Mouse (Mus musculus): ENCODE measurements around the gene Ambra1.

Gene Ambra1

DNA sequence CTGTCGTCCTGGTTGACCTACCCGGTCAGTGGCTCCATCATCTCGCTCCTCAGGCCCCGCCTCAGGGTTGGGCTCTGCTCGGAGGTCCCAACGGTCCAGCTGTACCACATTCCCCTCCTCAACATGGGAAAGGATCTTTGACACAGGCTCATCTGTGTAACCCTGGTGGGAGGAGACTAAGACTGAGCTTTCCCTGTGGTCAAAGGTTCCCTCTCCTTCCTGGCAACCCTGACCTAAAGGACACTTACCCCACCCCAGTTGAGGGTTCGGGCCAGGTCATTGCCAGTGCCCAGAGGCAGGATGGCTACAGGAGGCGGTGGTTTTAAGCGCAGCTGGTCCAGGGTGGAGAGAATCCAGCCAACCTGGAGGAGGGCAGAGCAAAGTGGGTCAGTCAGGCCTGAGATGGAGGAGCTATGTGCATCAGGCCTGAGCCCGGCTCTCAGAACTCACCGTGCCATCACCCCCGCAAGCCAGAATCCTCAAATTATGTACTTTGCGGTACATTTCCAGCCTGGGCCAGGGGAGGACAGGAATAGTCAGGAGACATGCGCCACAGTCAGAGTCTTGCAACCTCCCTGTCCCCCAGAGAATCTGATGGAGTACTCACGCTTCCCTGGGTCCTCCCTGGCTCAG, 209.5 kb downstream of the Ambra1 start:
- no peak for DNase-seq

DNA sequence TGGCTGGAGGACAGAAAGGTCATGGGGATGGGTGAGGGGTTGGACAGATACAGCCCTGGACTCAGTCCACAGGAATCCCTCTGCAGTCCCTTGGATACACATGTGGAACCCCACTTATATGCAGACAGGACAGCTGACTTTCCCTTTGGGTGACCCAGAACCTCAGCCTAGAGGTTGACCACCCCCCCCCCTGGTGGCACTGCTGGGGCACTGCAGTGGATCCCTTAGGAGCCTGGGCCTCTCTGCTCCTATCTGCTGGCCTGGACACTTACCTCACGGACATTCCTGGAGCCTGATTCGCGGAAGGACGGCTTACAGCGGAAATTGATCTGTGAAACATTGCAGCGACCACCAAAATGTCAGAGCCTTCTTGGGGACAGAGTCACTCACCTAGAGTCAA, 212.4 kb downstream of the Ambra1 start:
- DNase-seq: no peak

DNA sequence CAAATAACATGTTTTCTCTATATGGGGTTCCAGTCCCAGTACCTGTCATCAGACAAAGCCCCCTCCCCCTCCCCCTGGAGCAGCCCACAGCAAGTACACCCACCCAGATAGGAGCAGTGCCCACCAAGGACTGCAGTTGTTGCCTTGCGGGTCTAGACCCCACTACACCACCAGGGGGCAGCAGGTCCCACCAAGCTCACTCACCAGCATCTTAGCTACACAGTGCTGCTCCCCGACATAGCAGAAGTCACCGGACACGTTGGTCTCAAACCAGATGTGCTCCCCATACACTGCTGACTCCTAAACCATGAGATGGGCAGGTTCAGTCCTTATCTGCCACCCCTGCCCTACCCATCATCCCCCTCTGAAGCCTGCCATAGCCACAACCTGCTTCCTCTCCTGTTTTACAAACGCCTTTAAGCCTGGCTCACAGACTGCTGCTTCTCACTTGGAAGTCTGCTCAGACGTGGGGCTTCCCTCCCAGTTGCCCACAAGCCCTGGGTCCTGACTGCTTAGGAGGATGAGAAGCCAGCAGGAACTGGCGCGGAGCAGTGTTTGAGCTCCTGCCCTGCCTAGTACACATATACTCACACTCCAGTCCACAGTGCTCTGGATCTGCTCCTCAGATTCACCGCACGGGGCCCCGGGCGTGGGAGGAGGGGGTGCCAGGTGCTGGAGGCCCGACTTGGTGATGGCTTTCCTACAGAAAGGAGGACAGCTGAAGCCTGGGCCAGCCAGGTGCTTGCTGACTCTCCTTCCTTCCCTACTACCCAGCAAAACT, 214.4 kb downstream of the Ambra1 start:
- DNase-seq: peak; percentile 94

DNA sequence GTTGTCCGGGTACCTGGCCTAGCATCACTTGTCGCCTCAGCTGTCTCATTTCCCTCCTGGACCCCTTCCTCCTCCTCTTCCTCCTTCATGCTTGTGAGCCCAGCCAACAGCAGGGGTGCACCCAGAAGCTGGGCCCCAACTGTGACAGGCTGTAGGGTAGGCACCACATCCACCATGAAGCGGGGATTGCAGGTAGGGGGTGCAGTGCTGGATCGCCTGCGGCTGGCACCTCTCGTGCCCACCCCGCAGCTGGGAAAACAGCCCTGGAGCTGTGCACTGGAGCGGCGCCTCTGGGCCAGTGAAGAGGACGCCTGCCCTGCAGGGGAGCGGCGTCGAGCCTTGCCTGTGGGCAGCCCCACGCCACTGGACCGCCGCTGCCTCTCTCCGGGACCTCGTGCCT, 215.5 kb downstream of the Ambra1 start, which contains the start of gene Gm9821:
Gene Gm9821 (plus strand): TSS at position 221 of the 400 bp plus-strand sequence.
- peak; percentile 50 for DNase-seq

DNA sequence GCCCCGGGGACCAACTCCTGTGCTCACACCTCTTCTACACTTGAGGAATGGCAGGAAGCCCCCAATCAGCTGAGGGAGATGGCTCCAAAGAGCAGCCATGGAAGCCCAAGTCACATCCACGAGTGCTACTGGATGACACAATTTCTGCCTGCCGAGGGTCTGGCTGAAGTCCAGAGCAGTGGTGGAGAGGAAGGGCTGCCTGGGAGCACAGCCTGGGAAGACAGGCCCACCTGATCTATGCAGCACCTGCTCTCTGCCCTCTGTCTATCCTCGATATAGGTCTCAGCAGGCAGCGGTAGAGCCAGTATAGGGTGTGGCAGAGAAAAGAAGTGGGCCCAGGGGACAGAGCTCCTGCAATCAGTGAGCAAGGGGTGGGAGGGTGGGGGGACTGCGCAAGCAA, 216.9 kb downstream of the Ambra1 start:
- DNase-seq: no peak

DNA sequence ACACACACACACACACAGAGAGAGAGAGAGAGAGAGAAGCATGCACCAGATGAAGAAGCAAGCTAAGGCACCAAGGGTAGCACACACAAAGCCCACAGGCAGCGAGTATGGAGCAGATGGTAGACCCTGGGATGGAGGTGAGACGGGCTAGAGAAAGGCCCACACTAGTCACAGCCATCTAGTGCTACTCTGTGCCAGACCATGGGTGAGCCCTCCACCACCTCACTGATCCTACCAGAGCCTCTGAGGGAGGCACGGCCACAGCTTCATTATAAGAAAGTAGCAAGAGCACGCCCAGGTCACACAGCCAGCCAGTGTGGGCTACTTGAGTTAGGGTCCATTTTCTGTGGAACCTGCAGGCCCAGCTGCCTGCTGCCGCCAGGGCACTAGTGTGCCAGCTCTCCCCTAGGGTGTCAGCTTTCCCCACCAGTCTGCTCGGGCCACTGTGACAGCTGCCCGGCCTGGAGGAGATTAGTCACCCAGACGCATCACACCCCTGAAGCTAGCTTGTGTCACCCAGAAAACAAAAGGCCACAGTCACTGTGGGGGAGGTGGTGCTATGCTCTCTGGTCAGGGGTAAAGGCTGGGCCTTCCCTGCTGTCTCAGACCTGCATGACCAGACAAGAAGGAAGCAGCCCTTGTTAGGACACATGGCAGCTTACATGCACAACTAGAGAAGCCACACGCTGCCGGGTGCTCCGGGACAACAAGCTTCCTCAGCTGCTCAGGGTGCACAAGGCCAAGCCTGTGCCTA, 217.6 kb downstream of the Ambra1 start:
- no peak for DNase-seq

DNA sequence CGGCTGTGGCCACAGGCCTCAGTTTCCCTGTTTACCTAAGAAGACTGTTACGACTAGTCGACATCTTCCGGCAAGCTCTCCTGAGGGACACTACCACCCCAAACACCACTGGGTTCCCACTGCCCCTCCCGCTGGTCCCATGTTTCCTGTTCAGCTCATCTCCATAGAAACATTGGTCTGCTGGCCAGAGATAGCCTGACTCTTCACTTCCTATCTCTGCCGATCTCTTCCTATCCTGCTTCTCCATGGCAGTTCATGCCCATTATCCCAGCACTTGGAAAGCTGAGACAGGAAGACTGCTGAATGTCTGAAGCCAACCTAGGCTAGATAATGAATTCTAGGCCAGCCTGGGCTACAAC, 218.2 kb downstream of the Ambra1 start:
- no peak for DNase-seq

DNA sequence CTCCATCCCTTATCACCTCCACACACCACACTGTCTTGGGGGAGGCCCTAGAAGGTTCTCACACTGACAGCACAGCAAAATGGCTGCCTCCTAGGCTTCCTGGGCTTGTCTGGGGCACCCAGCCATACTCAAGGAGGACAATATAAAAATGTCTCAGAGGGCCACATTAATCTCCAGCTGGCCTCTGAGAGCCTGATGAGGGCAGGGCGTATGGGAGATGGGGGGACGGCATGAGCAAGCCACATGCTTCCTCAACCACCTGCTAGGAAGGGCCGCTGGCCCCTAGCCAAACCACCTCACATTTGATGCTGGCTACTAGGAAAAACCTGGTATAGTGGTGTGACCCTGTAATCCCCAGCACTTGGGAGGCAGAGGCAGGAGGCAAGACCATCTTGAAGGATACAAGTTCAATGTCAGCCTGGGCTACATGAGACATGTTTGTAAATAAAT, 218.9 kb downstream of the Ambra1 start:
- no peak for DNase-seq

DNA sequence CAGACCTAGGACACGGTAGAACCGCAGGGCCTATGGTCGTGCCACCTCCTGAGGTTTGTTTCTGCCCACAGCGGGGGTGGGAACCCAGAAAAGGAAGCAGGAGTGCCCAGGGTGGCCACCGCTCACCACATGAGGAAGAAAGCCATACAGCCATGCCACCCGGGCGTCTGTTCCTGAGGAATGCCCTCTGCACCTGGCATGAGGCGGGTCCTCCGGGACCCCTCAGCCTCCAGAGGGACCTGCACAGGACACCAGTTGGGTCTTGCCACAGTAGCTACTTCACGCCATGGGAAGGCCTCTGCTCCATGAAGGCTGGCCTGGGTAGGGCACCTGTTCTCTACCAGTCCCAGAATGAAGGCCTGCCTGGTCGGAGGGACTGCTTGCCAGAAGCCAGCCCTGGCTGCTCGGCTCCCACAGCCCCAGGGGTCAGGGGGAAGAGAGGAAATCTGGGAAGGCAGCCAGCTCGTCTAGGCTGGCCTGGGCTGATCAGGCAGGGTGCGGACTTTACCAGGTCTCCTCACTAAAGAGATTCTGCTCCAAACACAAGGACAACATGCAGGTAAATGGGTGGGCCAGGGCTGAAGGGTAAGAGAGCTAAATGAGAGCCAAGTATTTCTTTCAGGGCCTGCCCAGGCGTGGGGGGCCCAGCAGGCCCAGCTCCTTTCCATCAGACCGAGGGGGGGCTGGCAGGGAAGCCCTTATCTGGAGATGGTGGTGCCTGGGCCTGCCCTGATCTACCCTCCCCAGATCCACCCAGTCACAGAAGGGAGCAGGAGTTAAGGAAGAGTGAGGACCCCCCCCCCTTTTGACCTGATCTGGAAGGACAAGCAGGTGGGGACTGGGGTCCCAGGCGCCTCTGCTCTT, 219.7 kb downstream of the Ambra1 start:
- peak; percentile 63 for DNase-seq

DNA sequence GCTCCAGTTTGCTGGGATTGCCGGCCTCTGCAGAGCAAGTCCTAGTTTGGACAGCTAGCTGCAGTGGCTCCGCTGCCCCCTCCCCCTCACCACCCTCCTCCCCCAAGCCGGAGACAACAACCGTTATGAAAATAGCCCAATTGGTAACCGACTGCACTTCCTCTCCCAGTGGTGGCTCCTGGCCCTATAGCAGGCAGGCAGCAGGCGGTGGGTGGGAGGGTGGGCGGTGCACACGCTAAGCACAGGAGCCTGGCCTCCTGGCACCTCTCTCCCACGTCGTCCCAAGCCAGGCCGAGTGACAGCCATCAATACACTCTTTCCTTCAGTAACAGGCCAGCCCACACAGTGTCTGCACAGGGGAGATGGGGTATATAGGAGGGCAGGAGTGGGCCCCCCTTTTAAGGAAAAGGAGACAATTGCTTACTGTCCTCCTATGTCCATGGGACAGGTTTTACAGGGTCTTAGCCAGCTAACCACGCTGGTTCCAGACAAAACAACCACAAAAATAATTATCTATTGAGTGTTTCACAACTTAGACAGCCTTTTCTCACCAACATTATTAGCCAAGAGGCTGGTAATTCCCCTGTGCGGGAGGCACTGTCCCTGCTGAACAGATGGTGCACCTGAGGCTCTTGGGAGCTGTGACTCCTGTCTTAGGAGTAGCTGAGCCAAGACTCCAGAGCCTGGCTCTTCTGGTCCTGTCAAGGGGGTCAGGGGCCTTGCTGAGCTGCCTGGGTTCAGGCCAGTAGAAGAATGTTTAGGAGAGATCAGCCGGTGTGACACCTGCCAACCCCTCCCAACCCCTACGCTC, 220.5 kb downstream of the Ambra1 start:
- peak; percentile 76 for DNase-seq

DNA sequence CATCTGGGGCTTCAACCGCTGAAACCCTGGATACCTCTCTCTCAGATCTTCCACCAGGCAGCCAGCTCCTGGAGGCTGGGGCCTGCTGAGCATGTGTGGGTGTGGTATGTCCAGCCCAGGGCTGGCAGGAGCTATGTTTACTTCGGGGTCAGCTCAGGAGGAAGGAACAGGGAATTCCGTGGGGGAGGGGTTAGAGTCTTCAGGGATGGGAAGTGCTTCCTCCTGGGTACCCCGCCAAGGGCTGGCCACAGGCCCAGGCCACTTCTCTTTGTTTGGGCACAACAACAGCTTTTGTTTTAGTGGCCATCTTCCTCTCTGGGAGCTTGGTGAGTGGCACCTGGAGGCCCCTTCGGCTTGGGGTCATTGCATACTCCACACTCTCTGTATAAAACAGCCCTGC, 223.9 kb downstream of the Ambra1 start:
- DNase-seq: no peak

DNA sequence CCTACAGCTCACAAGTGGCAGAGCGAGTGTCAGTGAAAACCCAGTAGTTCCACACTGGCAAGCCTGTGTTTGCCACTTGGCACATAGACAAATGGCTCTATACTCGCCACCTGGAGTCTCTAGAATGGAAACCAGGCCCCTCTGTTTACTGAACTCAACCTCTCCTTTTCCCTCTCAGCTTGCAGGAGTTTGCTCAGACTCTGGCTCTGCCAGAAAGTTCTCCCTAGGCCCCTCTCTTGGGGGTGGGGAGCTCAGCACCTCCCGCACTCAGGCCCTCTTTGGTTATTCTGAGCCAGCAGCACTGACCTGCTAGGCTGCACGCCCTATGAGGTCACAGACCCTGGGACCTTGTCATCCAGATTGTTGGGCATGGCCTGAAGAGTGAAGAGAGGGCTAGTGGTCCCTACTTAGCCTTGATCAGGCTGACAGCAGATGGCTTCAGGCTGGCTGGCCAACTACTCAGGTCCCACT, 225.2 kb downstream of the Ambra1 start:
- peak; percentile 11 for DNase-seq

DNA sequence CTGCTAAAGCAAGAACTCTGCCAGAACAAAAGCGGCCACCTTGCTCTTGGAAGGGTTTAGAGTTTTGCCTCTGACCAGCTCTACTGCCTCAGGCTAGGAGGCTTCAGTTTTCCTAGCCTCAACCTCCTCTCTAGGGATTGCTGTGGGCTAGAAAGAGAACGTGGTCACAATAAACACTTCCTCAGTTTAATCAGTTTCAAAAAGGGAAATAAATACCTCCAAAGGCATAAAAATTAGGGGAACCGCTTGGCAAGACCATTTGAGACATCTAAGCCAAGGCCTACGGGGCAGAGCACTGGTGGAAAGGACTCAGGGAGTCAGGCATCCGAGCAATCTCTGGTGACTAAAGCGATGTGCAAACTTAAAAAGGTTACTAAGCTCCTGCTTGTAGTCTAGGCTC, 225.9 kb downstream of the Ambra1 start:
- DNase-seq: no peak

DNA sequence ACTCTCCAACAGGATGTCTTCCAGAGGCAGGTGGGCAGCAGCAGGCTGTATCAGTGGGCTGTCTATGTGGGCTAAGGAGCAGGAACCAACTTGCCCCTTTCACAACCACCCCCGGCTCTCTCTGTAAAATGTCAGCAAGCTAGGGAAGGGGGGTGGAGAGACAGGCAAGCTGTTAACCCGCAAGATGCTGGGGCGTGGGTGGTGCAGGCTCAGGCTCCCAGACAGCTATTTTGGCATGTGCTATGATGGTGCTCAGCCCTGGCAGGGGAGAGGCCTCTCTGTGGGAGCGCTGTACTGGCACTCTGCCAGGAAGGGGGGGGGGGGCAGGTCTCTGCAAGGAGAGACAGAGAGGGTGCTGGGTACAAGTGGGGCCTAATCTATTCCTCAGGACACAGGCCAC, 227.2 kb downstream of the Ambra1 start:
- DNase-seq: peak; percentile 80

DNA sequence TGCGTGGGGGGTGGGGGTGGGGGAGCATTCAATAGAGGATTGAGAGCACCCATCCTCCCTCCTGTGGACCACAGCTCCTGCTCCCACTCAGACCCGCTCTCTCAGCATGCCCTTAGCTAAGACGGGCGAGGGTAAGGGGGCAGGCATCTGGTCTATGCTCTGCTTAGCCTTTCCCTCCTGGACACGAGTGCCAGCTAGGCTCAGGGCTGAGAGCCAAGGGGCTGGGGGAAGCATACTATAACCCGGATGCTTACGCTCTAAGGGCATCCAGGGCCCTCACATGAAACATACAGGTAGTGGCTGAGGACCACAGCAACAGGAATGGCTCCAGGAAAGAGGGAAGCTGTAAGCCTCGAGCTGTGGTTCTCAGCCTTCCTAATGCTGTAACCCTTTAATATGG, 228.1 kb downstream of the Ambra1 start:
- DNase-seq: no peak

DNA sequence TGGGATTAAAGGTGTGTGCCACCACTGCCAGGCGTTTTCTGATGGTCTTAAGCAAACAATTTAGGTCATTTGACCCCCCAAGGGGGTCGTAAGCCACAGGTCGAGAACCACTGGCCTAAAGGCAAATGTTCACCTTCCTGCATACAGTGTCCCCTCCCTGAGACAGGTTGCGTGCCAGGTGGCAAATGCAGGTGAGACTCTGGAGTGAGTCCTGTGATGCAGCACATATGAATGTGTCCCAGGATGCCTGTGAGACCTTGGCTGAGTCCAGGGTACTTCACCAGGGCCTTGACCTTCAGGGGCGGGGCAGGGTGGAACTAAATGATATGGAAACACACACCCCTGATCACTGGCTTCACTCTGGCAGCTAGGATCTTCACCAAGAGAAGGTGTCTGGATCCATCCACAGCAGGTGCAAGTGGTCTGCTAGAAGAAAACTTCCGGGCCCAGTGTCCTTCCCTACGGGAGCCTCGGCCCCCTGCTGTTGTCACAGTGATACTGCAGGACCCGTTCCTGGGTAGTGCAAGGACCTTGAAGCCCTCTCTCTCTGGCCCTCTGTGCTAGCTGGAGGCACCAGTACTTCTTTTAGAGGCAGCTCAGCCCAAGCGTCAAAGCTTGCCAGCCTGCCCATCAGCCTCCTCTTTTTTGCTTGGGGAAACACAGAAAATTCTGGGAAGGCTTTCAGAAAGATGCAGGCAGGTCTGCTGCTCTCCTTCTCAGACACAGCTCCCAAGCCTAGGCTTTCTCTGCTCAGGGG, 228.9 kb downstream of the Ambra1 start:
- DNase-seq: peak; percentile 82

DNA sequence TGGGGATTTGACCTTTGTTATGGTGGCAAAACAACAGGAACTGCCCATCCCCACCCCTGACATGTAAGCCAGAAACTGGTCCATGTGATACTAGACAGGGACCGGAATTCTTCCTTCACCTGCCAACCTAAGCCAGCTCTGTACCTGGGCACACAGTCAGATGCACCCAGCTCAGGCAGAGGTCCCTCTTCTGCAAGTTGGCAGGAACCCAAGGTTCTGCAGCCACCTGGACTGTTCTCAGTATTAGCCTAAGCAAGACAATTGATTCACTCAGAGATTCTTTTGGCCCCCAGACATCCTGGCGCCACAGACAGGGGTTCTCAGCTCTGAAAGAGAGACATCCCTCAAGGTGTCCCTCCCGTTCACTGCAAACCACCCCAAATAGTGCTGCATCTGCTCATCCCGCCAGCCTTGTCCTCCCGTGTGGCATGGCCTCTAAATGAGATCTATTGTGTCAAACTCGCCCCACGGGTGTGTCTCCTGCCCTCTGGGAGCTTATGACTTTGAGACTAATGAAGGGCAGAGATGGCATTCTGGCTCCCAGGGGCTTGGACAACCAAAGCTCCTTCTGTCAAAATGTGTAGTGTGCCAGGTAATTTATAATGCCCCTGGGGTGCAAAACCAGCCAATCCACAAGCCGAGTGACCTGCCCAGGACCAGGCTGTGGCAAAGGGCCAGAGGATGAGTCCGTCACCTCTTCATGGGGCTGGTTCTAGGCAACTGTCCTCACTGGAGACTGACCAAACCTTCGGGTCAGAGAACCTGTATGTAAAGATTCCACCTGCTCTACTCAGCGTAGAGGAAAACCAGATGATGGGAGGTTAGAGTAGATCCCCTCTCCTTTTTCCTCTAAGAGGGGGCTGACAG, 229.8 kb downstream of the Ambra1 start:
- DNase-seq: no peak

DNA sequence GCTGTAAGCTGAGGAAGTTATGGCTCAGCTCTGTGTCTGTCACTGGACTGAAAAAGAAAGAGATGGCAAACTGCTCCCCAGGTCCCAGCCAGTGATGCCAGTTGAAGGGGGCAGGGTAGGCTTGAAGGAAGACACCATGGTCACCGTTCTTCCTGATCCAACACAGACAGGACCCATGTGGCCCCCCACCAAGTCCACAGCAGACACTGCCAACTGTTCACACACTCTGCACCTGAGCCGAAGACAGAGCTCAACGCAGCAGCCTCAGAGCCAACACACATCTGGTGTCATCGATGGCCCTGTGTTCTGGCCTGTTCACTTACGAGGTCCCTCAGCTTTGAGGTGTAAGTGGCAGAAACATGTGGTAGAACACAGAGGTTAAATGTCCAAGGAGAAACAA, 230.5 kb downstream of the Ambra1 start:
- no peak for DNase-seq

DNA sequence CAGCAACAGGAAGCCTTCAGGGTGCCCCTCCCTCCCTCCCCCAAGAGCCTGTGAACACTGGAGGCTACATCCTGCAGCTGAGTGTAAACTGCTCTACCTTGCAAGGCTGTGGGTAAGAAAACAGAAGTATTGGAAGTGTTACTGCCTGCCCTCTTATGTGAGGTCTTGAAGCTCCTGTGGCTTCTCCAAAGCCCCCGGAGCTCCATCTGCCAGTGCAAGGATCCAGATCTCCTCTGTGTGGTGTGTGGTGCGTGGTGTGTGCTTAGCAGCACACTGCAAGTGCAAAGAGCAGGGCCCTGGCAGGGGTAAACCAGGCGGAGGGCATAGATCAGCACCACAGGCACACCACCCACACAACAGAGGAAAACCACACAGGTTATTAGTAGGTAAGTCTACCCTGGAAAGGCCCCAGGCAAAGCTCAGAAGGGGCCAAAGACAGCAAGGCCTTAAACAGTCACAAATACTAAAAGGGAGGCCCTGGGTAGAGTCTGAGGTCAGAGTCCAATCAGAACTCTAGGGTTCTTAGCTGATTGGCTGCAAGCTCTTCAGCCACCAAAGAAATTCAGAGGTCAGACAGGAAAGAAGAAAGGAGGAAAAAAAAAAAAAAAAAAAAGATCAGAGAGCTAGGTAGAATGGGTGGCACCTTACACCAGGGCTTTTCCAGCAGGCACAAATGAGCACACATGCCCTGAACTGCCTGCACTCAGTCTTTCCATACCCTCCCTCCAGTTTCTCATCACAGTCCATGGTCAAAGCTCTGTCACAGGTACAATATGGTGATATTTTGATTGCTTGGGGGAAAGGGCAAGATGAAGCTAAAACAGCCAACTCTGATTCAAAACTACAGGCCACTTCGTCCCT, 232.2 kb downstream of the Ambra1 start:
- peak; percentile 58 for DNase-seq

Data from thymus, postnatal 4 days (tissue).